Mouse (Mus musculus): ENCODE results near the gene Frmd4a. TPM values are rescaled to one million over a fixed set of nuclear protein-coding genes. Genes with fewer than 3 reads are reported as not detected.

Frmd4a gene
- polyA plus RNA-seq, 1 experiment from 2014 or later = 3.8 TPM

DNA sequence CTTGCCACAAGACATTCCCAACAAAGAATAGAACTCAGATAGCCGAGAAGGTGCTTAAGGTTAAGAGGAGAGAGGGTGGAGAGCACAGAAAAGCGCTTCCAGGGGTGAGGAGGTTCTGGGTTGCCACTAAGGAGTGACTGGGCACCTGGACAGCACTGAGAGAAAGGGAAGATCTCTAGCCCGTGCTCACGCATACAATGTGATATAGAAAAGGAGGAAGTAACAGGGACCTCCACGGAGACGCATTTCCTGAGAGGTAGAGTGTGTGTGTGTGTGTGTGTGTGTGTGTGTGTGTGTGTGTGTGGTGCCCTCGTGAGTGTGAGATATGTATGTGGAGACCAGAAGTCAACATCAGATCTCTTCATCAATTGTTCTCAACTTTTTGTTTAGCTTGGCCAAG lies 377.1 kb downstream of the Frmd4a start:
- no peak overlapping the region for H3K4me3 ChIP-seq (ENCODE audit: low read depth, low read length)
- ATAC-seq (ENCODE audit: low FRiP score, low TSS enrichment) = no peak
- H3K9me3 ChIP-seq (ENCODE audit: control insufficient read depth, low read length) = no peaks in the 10 kb centered on the region
- TF ChIP-seq EP300 (optimal IDR thresholded peaks at IDR 0.05) (no peak), CTCF (IDR thresholded peaks at IDR 0.05; ENCODE audit: low read depth) (no peak)
- H3K9ac ChIP-seq (ENCODE audit: low read length) = no peak overlapping the region
- H3K27me3 ChIP-seq (ENCODE audit: control insufficient read depth, insufficient read depth, low read length) = no peaks in the 10 kb centered on the region
- no peak overlapping the region for H3K4me2 ChIP-seq (replicated peaks; ENCODE audit: low read depth)
- H3K36me3 ChIP-seq (ENCODE audit: control insufficient read depth, insufficient read depth, low read length) = no peaks in the 10 kb centered on the region
- no peak for DNase-seq (ENCODE audit: low spot score)
- H3K4me1 ChIP-seq (replicated peaks; ENCODE audit: control insufficient read depth, insufficient read depth) = no peaks in the 10 kb centered on the region
- 71% methylated on average over 7 of the region's 7 CpGs for WGBS
- no peak overlapping the region for H3K27ac ChIP-seq (replicated peaks)

DNA sequence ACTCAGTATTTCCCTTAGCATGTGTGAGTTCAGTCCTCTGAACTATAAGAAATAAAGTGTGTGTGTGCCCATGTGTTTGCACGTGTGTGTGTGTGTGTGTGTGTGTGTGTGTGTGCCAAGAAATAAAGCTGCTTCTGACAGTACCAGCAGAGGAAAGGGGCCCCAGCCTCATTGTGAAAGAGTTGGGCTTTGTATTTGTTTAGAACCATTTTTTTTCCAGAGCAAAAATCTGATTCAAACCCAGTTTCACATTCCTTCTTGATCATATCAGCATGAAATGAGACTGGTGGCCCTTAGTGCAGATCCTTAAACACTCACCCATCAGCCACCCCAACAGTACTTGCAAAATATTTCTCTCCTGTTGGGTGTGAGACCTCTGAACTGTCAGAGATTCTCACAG lies 382.2 kb downstream of the Frmd4a start:
- no peak for ATAC-seq (ENCODE audit: low FRiP score, low TSS enrichment)
- Histone ChIP-seq H3K27ac (replicated peaks) (no peak overlapping the region), H3K4me2 (replicated peaks; ENCODE audit: low read depth) (no peak overlapping the region), H3K36me3 (ENCODE audit: control insufficient read depth, insufficient read depth, low read length) (no peaks in the 10 kb centered on the region), H3K27me3 (ENCODE audit: control insufficient read depth, insufficient read depth, low read length) (no peaks in the 10 kb centered on the region), H3K4me1 (replicated peaks; ENCODE audit: control insufficient read depth, insufficient read depth) (no peaks in the 10 kb centered on the region), H3K9me3 (ENCODE audit: control insufficient read depth, low read length) (no peaks in the 10 kb centered on the region), H3K9ac (ENCODE audit: low read length) (no peak overlapping the region), H3K4me3 (ENCODE audit: low read depth, low read length) (no peak overlapping the region)
- no peak for TF ChIP-seq CTCF (IDR thresholded peaks at IDR 0.05; ENCODE audit: low read depth)
- no peak for TF ChIP-seq EP300 (optimal IDR thresholded peaks at IDR 0.05)
- no peak for DNase-seq (ENCODE audit: low spot score)
- 29% methylated on average over 1 of the region's 1 CpGs for WGBS

DNA sequence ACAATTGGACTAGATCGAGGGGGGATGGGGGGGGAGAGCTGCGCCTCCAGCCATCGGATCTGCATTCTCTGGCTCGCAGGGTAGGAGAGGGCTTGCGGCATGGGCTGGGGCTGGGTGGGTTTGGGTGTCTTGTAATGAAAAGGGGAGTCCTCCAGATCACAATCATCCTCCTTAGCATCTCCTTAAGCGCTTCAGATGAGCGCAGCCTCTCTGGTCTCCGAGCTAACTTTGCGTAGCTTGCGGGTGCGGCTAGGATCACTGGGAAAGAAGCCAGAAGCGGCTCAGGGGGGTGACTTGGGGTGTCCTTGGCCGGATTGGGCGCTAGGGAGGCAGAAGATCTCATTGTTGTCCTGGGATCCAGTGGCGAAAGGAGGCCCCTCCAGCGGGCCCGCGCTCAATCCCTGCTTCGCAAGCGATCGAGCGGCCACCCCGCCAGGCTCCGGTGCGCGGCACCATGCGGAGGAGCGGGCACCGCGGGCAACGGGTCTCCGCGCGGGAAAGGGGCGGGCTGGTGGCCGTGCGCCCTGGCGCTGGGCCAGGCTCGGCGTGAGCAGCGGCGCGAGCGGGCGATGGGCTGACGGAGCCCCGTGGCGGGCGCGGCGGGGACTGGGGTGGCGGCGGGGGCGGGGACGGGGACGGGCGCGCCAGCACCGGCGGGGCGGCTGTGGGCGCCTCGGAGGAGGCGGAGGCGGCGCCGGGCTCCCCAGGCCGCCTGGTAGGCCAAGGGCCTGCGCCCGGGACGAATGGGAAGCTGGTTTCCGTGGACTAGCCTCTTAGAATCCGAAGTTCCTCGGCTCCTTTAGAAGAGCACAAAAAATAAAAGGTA lies 383.5 kb downstream of the Frmd4a start:
- TF ChIP-seq EP300 (optimal IDR thresholded peaks at IDR 0.05) (no peak), CTCF (IDR thresholded peaks at IDR 0.05; ENCODE audit: low read depth) (no peak)
- Histone ChIP-seq H3K27me3 (ENCODE audit: control insufficient read depth, insufficient read depth, low read length) (no peaks in the 10 kb centered on the region), H3K4me1 (replicated peaks; ENCODE audit: control insufficient read depth, insufficient read depth) (no peaks in the 10 kb centered on the region), H3K9me3 (ENCODE audit: control insufficient read depth, low read length) (no peaks in the 10 kb centered on the region), H3K27ac (replicated peaks) (peak overlapping the region; percentile 61), H3K4me3 (ENCODE audit: low read depth, low read length) (peak overlapping the region; percentile 62), H3K9ac (ENCODE audit: low read length) (peak overlapping the region; percentile 70), H3K36me3 (ENCODE audit: control insufficient read depth, insufficient read depth, low read length) (no peaks in the 10 kb centered on the region), H3K4me2 (replicated peaks; ENCODE audit: low read depth) (peak overlapping the region; percentile 88)
- WGBS = under 1% methylated on average over 38 of the region's 74 CpGs
- DNase-seq (ENCODE audit: low spot score) (peak; percentile 73), ATAC-seq (ENCODE audit: low FRiP score, low TSS enrichment) (peak; percentile 78)

DNA sequence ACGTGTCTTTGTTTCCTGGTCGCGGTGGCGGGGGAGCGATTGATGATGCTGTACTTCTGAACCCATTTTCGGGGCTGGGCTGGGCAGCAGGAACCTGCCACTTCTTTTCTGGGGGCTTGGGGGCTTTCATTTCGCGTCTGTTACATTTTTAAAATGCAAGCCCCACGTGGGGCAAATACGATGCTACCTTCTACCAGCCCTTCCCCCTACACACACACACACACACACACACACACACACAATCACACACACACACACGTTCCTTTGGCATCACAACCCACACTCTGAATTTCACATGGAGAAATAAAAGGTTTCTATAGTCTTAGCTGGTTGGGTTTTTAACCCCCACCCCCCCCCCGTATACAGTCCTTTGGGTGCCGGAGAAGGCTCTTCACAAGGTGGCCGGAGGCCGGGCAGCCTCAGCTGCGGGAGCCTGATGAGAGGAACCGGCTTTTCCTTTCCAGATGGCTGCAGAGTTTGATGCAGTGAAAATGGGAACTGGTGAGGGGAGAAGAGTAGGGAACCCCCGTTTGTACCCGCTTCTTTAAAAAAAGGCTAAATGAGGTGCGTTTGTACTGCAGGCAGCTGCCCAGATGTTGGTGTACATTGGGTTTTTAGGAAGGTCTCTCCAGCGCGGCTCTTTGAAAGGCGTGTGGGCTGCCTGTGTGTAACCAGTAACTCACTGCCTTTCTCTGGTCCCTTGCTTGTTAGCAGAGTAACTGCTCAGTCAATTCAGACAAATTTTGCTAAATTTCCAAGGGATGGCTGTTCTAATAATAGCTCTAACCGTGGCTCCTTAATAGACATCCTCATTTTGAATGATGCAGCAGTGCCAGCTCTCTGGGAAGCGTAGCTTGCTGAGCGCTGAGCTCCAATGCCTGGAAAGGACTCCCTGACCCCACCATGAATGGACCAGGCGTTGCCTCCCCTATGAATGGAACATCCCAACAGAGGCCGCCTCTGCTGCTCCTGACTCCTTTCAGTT lies 384.4 kb downstream of the Frmd4a start:
- WGBS = 2% methylated on average over 28 of the region's 28 CpGs
- peak; percentile 30 for DNase-seq (ENCODE audit: low spot score)
- ATAC-seq (ENCODE audit: low FRiP score, low TSS enrichment) = peak; percentile 38; the same call in 1 of the 2 replicates

DNA sequence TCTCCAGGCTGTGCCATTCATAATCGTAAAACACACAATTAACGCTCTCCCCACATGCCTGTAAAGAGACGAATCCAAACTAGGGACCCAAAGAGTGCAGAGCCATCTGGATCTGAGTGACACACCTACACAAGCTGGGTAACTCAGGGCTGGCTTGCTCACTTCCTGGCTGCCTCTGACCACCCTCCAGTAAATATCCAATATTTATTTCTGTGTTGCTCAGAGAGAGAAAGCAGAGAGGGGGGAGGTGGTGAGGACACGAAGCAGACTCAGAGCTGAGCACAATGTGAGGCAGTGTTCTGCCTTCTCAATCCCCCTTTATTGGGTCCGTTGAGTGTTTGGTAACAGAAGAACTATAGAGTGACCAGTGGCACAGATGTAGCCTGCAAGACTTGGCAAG lies 389.5 kb downstream of the Frmd4a start:
- ATAC-seq (ENCODE audit: low FRiP score, low TSS enrichment) (no peak), DNase-seq (ENCODE audit: low spot score) (no peak)
- Histone ChIP-seq H3K9ac (ENCODE audit: low read length) (no peak overlapping the region), H3K9me3 (ENCODE audit: control insufficient read depth, low read length) (no peaks in the 10 kb centered on the region), H3K4me2 (replicated peaks; ENCODE audit: low read depth) (no peak overlapping the region), H3K27ac (replicated peaks) (no peak overlapping the region), H3K4me1 (replicated peaks; ENCODE audit: control insufficient read depth, insufficient read depth) (no peaks in the 10 kb centered on the region), H3K36me3 (ENCODE audit: control insufficient read depth, insufficient read depth, low read length) (no peaks in the 10 kb centered on the region), H3K4me3 (ENCODE audit: low read depth, low read length) (no peak overlapping the region), H3K27me3 (ENCODE audit: control insufficient read depth, insufficient read depth, low read length) (no peaks in the 10 kb centered on the region)
- TF ChIP-seq EP300 (optimal IDR thresholded peaks at IDR 0.05) (no peak), CTCF (IDR thresholded peaks at IDR 0.05; ENCODE audit: low read depth) (no peak)
- 65% methylated on average over 5 of the region's 5 CpGs for WGBS

More for the DNA sequence above, 384.4 kb downstream of the Frmd4a start:
- TF ChIP-seq CTCF (IDR thresholded peaks at IDR 0.05; ENCODE audit: low read depth) (no peak), EP300 (optimal IDR thresholded peaks at IDR 0.05) (no peak)
- Histone ChIP-seq H3K4me1 (replicated peaks; ENCODE audit: control insufficient read depth, insufficient read depth) (no peaks in the 10 kb centered on the region), H3K9ac (ENCODE audit: low read length) (peak overlapping the region; percentile 70), H3K36me3 (ENCODE audit: control insufficient read depth, insufficient read depth, low read length) (no peaks in the 10 kb centered on the region), H3K4me3 (ENCODE audit: low read depth, low read length) (peak overlapping the region; percentile 62), H3K27me3 (ENCODE audit: control insufficient read depth, insufficient read depth, low read length) (no peaks in the 10 kb centered on the region), H3K27ac (replicated peaks) (peak overlapping the region; percentile 61), H3K4me2 (replicated peaks; ENCODE audit: low read depth) (peak overlapping the region; percentile 88), H3K9me3 (ENCODE audit: control insufficient read depth, low read length) (no peaks in the 10 kb centered on the region)

Measured in stomach, postnatal 0 days (tissue).